Mouse (Mus musculus) erythroblast, embryonic 14.5 days (primary cell): Measurements from ENCODE around the gene Slc17a1. TPM values are rescaled to one million over a fixed set of nuclear protein-coding genes. Genes with fewer than 3 reads are reported as not detected.

Source experiments
- H3K27me3 ChIP-seq: 2 replicates; pipeline ENCODE4 v1.6.1; 2012; ENCODE audit warnings: inconsistent platforms; ENCODE audit not compliant: control insufficient read depth
- H3K36me3 ChIP-seq: 2 replicates; pipeline ENCODE4 v1.6.1; 2012; ENCODE audit warnings: mild to moderate bottlenecking, inconsistent platforms; ENCODE audit not compliant: control insufficient read depth
- H3K4me1 ChIP-seq: 2 replicates; pipeline ENCODE4 v1.6.1; 2012; ENCODE audit warnings: inconsistent platforms; ENCODE audit not compliant: control insufficient read depth
- H3K4me3 ChIP-seq: replicated peaks from 2 replicates; pipeline ENCODE3; 2012; ENCODE audit warnings: moderate library complexity, mild to moderate bottlenecking, inconsistent platforms
- H3K9me3 ChIP-seq: 2 replicates; pipeline ENCODE4 v1.6.1; 2012; ENCODE audit warnings: low read length, inconsistent platforms, mixed read lengths; ENCODE audit not compliant: control insufficient read depth
- GATA1 ChIP-seq: IDR thresholded peaks from 2 replicates; pipeline ENCODE4 v1.6.1; 2012; ENCODE audit warnings: low read length, inconsistent platforms, mixed read lengths
- TAL1 ChIP-seq: IDR thresholded peaks from 3 replicates; pipeline ENCODE4 v1.6.1; 2012; ENCODE audit warnings: low read length, inconsistent platforms, mixed read lengths
- polyA plus RNA-seq: library from polyadenylated mRNA; stranded (reverse); fragments of >175 nt; gene quantifications from 2 replicates; pipeline ENCODE4 v1.2.3, GENCODE M21; 2012

The Slc17a1 gene
- polyA plus RNA-seq, 1 experiment, result not detected

- Histone ChIP-seq H3K4me3 (no peak within 1 kb of the TSS), H3K9me3 (peaks cover 3% of the 10 kb centered on the region; the same call in 1 of the 2 replicates), H3K27me3 (no peaks in the 10 kb centered on the region), H3K4me1 (no peaks in the 10 kb centered on the region), H3K36me3 (no peaks in the 10 kb centered on the region)
- no peak for TF ChIP-seq TAL1
- no peak for TF ChIP-seq GATA1
Measured at GRCm38 (mm10) chr13:23934211-23934520, 66.6 kb downstream of the Slc17a1 start, which contains the start of gene Hist1h2aa. Gene Hist1h2aa (plus strand): TSS chr13:23934462.

DNA sequence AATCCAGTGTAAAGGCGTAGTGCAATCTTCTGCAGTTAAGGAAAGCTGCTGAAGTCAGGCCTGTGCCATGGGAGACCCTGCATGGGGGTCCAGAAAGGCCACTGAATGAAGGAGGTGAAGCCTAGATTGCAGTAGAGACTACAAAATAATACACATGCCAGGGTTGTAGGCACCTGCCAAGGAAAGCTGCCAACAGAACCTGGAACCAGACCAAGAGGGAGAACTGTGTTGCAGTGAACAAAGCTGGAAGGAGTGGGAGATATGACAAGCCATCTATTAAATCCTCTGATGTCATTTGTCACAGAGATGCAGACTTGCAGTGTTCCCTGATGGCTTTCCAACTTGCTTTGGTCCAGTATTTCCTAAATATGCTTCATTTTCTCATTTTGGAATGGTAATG is 71.1 kb downstream of the Slc17a1 start:
- Histone ChIP-seq H3K9me3 (peaks cover 3% of the 10 kb centered on the region; the same call in 1 of the 2 replicates), H3K4me1 (no peaks in the 10 kb centered on the region), H3K36me3 (no peaks in the 10 kb centered on the region), H3K4me3 (no peak overlapping the region), H3K27me3 (no peaks in the 10 kb centered on the region)
- TF ChIP-seq TAL1 (no peak), GATA1 (no peak)

GRCm38 (mm10) chr13:23940291-23940690 is 72.7 kb downstream of the Slc17a1 start:
- TF ChIP-seq GATA1 (no peak), TAL1 (no peak)
- no peak overlapping the region for H3K4me3 ChIP-seq
- no peaks in the 10 kb centered on the region for H3K9me3 ChIP-seq
- H3K36me3 ChIP-seq, result no peaks in the 10 kb centered on the region
- H3K4me1 ChIP-seq, result no peaks in the 10 kb centered on the region
- no peaks in the 10 kb centered on the region for H3K27me3 ChIP-seq

- no peak overlapping the region for H3K4me3 ChIP-seq
- no peaks in the 10 kb centered on the region for H3K9me3 ChIP-seq
- TF ChIP-seq GATA1 (no peak), TAL1 (no peak)
- no peaks in the 10 kb centered on the region for H3K36me3 ChIP-seq
- H3K27me3 ChIP-seq, result no peaks in the 10 kb centered on the region
- no peaks in the 10 kb centered on the region for H3K4me1 ChIP-seq
Measured at GRCm38 (mm10) chr13:23942861-23943260, 75.3 kb downstream of the Slc17a1 start.

Other genes starting within 250 kb of the Slc17a1 start
- 0.33 and 0.67 TPM in 2 replicates for gene Hist1h2be, start 246.6 kb upstream of the Slc17a1 start, polyA plus RNA-seq
- 2.8 and 8.5 TPM in 2 replicates for gene Hist1h1e, start 245.2 kb upstream of the Slc17a1 start, polyA plus RNA-seq
- 1.1 and 2.1 TPM in 2 replicates for gene Hist1h2ac, start 183.8 kb upstream of the Slc17a1 start, polyA plus RNA-seq
- gene Hist1h2bc, start 183.6 kb upstream of the Slc17a1 start, polyA plus RNA-seq, result 17.5 and 20.6 TPM in 2 replicates
- 0.10 TPM in 1 of 2 replicates, not detected in the other for gene Hist1h1t, start 171.9 kb upstream of the Slc17a1 start, polyA plus RNA-seq
- 0.93 and 3.0 TPM in 2 replicates for gene Hist1h4c, start 169.3 kb upstream of the Slc17a1 start, polyA plus RNA-seq
- 0.15 and 0.53 TPM in 2 replicates for gene Hfe, start 156.9 kb upstream of the Slc17a1 start, polyA plus RNA-seq
- 54.6 and 94.3 TPM in 2 replicates for gene Hist1h1c, start 128.9 kb upstream of the Slc17a1 start, polyA plus RNA-seq
- 3.8 and 7.0 TPM in 2 replicates for gene Hist1h3c, start 122.1 kb upstream of the Slc17a1 start, polyA plus RNA-seq
- 5.4 and 12.1 TPM in 2 replicates for gene Hist1h2bb, start 121.0 kb upstream of the Slc17a1 start, polyA plus RNA-seq
- 9.1 and 22.3 TPM in 2 replicates for gene Hist1h2ab, start 116.6 kb upstream of the Slc17a1 start, polyA plus RNA-seq
- gene Hist1h3b, start 115.5 kb upstream of the Slc17a1 start, polyA plus RNA-seq, result 6.2 and 23.6 TPM in 2 replicates
- gene Hist1h4b, start 110.7 kb upstream of the Slc17a1 start, polyA plus RNA-seq, result 4.5 and 11.8 TPM in 2 replicates
- 10.2 and 21.5 TPM in 2 replicates for gene Hist1h4a, start 106.5 kb upstream of the Slc17a1 start, polyA plus RNA-seq
- 1.5 and 4.0 TPM in 2 replicates for gene Hist1h3a, start 105.4 kb upstream of the Slc17a1 start, polyA plus RNA-seq
- 1.4 TPM in 2 replicates for gene Hist1h1a, start 104.1 kb upstream of the Slc17a1 start, polyA plus RNA-seq
- not detected in 2 replicates for gene Trim38, start 97.8 kb upstream of the Slc17a1 start, polyA plus RNA-seq
- gene Slc17a2, start 60.8 kb upstream of the Slc17a1 start, polyA plus RNA-seq, result not detected in 2 replicates
- gene Slc17a3, start 28.3 kb upstream of the Slc17a1 start, polyA plus RNA-seq, result 0.01 TPM in 1 of 2 replicates, not detected in the other
- not detected in 2 replicates for gene Slc17a4, start 47.3 kb downstream of the Slc17a1 start, polyA plus RNA-seq
- not detected in 2 replicates for gene Hist1h2ba, start 66.4 kb downstream of the Slc17a1 start, polyA plus RNA-seq
- gene Hist1h2aa, start 66.7 kb downstream of the Slc17a1 start, polyA plus RNA-seq, result not detected in 2 replicates
- not detected in 2 replicates for gene Scgn, start 123.5 kb downstream of the Slc17a1 start, polyA plus RNA-seq